In the genomic region with DNA sequence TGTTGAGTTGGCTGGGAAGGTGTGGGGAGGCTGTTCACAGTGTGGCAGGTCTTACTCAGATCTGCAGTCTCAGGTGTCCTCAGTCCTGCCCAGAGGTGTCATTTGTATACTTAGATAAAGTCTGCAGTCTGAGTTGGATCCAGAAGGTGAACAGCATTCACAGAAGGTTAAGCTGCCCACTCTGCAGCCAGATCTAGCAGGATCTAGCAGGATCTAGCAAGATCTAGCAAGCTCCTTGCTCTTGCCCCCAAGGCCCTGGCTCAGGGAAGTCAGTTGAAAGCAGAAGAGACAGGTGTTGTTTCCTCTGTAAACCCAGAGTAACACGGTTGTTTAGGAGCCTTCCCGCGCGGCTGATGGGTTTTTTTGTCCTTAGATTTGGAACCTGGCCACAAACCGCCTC, we compare ENCODE assay signal across 25 mouse cellular contexts. TPM values are rescaled to one million over a fixed set of nuclear protein-coding genes. Genes with fewer than 3 reads are reported as not detected.
DNase-seq lines count a peak whose midpoint lies in the region; ATAC-seq lines count a peak whose summit lies in the region.
"Had no signal": no experiment of that assay in that cellular context is flagged by ENCODE, and none has a peak within 500 bp of the region (broad histone marks: within the 10 kb centered on the region; RNA-seq: fewer than 3 reads in every experiment).

No protein-coding gene starts in this region.

- peaks cover 57% of the 10 kb centered on the region for H3K36me3 ChIP-seq in kidney, embryonic 16.5 days (ENCODE audit: insufficient read depth, low read length)

- no peaks in the 10 kb centered on the region for H3K27me3 ChIP-seq in kidney, embryonic 16.5 days (ENCODE audit: insufficient read depth, low read length)
- H3K27me3 ChIP-seq: embryonic facial prominence, embryonic 15.5 days; hindbrain, embryonic 13.5 days had no signal

- intact Hi-C loops in heart, postnatal 10 days (cut with DNase I) = no loop called here
- intact Hi-C loops in left cerebral cortex, postnatal 36 days (cut with DNase I) = no loop called here

- H3K4me3 ChIP-seq in kidney, embryonic 16.5 days (ENCODE audit: low read length) = no peak overlapping the region
- H3K4me3 ChIP-seq: embryonic facial prominence, embryonic 15.5 days; erythroblast, embryonic 14.5 days; forebrain, embryonic 10.5 days; gastrocnemius, adult 2 months; heart, embryonic 10.5 days; hindbrain, embryonic 13.5 days had no signal

- no peaks in the 10 kb centered on the region for H3K4me1 ChIP-seq in kidney, embryonic 16.5 days (ENCODE audit: insufficient read depth, low read length)
- H3K4me1 ChIP-seq: embryonic facial prominence, embryonic 15.5 days; forebrain, embryonic 10.5 days; heart, embryonic 10.5 days; hindbrain, embryonic 13.5 days had no signal

- no peaks in the 10 kb centered on the region for H3K9me3 ChIP-seq in kidney, embryonic 16.5 days (ENCODE audit: low read length)
- H3K9me3 ChIP-seq: embryonic facial prominence, embryonic 15.5 days; heart, embryonic 10.5 days; hindbrain, embryonic 13.5 days had no signal

- no peak overlapping the region for H3K27ac ChIP-seq in kidney, embryonic 16.5 days (ENCODE audit: low read length)
- H3K27ac ChIP-seq: embryonic facial prominence, embryonic 15.5 days; forebrain, embryonic 10.5 days; gastrocnemius, adult 2 months; heart, embryonic 10.5 days; hindbrain, embryonic 13.5 days had no signal

- WGBS in kidney, embryonic 16.5 days = 86% methylated on average over 5 of the region's 5 CpGs

- DNase-seq in heart, adult 11 months = peak; percentile 87
- no peak for DNase-seq in heart, postnatal 10 days
- DNase-seq in kidney, adult 8-10 months = peak; percentile 29 to 43
- DNase-seq in kidney, adult 9 months = peak; percentile 47
- no peak for DNase-seq in left cerebral cortex, postnatal 36 days (ENCODE audit: low spot score in 2 of 2)
- DNase-seq: adrenal gland, adult 2 months; adrenal gland, postnatal 25 days; B cell, adult 2 months; cerebellum, adult 2 months; cerebellum, postnatal 10 days; embryo, embryonic 11 days; gastrocnemius, adult 2 months; gastrocnemius, postnatal 25 days; heart, adult 18-20 months; heart, postnatal 14 days had no signal

- no peak overlapping the region for H3K4me2 ChIP-seq in kidney, embryonic 16.5 days (replicated peaks; ENCODE audit: low read depth, low read length)
- H3K4me2 ChIP-seq: embryonic facial prominence, embryonic 15.5 days; hindbrain, embryonic 13.5 days had no signal

- no peak for ATAC-seq in kidney, embryonic 16.5 days (ENCODE audit: low FRiP score, low TSS enrichment)
- ATAC-seq in granulocyte monocyte progenitor cell, adult 5-6 weeks (replicated peaks; ENCODE audit: poor library complexity, severe bottlenecking) = no peak
- ATAC-seq: CD4-positive, CD25-positive, alpha-beta regulatory T cell, adult 4 months; forebrain, embryonic 14.5 days had no signal

- H3K9ac ChIP-seq in kidney, embryonic 16.5 days (replicated peaks; ENCODE audit: low read length) = no peak overlapping the region
- H3K9ac ChIP-seq: embryonic facial prominence, embryonic 15.5 days; hindbrain, embryonic 13.5 days had no signal

RNA-seq across cellular contexts. Expression of gene Dnah10, which starts 11.1 kb away (rescaled TPM):
- total RNA-seq in heart, postnatal 10 days (2021) = under 1 TPM in 1 of 2 experiments, not detected in 1; 0.02 TPM
- polyA plus RNA-seq in kidney, embryonic 16.5 days (2015; fragmentation: Nextera tagmentation; extraction: Ambion mirVana) = 0.12 and 0.15 TPM in 2 replicates
- total RNA-seq in granulocyte monocyte progenitor cell, adult 5-6 weeks (2014; fragmentation: Nextera tagmentation) = not detected in 2 replicates
- total RNA-seq in granulocyte monocyte progenitor cell, adult 5-6 weeks (2017) = not detected in 2 replicates
- under 1 TPM; 0.25 to 0.57 TPM for total RNA-seq in left cerebral cortex, postnatal 36 days (2021)
- total RNA-seq: hematopoietic stem cell, adult 5-6 weeks had no signal
- polyA plus RNA-seq: forebrain, embryonic 10.5 days had no signal

Comparison
In these comparisons a context has a peak if more than half of its experiments do, and no peak if none do; other contexts are left out.
1. DNase-seq: peak in heart, adult 11 months (single experiment), kidney, adult 8-10 months (2 of 2) and kidney, adult 9 months (single experiment); none in heart, postnatal 10 days (0 of 2) and left cerebral cortex, postnatal 36 days (0 of 2).